Mouse (Mus musculus): ENCODE results near the gene Nyap1.
A peak's percentile ranks its signal among the peaks of the same experiment; 100 is the strongest.

The Nyap1 gene

DNA sequence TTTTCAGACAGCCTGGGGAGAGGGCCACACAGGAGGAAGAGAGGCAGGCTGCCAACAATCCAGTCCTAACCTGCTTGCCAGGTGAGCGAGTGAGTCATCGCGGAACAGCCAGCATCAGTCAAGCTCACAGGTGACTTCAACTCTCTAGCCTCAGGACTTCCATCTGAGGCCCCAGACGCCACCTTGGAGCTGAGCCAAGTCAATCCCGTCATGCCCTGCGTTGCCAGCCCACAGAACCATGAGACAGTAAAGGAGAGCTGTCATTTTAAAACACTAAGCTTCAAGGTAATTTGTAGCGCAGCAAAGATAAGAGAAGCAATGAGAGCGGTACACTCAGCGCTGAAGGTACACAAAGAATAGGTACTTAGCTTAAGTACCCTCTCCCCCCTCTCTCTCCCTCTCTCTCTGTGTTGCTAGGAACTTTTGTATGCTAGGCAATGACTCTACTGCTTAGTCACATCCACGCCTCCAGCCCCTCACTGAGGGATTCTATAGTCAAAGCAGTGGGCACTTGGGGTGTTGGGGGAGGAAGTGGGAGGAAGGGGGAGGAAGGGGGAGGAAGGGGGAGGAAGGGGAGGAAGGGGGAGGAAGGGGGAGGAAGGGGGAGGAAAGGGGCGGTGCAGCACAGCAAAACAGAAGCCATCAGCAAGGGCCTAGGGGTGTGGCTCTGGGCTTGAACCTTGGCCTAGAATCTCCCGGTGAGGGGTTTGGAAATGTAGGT lies 34.3 kb downstream of the Nyap1 start:
- DNase-seq (ENCODE audit: low read depth, low spot score): peak; percentile 86
- Histone ChIP-seq H3K36me3 (ENCODE audit: control insufficient read depth, insufficient read depth, low read length, poor library complexity, severe bottlenecking) (no peaks in the 10 kb centered on the region), H3K27me3 (ENCODE audit: control insufficient read depth, insufficient read depth, low read length, poor library complexity, severe bottlenecking) (no peaks in the 10 kb centered on the region)

DNA sequence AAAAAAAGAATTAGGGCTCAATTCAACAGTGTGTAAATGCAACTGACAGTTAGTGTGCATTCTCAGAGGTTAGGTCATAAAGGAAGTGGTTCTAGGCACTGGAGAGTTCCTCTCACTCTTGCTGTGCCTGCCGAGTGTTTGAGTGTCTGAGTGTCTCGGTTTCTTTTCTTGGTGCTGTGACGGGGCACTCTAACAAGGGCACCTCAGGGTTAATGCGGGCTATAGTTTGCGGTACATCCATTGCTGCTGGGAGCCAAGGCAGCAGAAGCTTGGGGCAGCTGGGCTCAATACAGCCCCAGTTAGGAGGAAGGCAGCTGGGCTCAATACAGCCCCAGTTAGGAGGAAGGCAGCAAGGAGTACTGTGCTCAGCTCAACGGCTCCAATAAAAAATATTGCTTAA lies 36.2 kb downstream of the Nyap1 start:
- H3K36me3 ChIP-seq (ENCODE audit: control insufficient read depth, insufficient read depth, low read length, poor library complexity, severe bottlenecking): no peaks in the 10 kb centered on the region
- DNase-seq (ENCODE audit: low read depth, low spot score): peak; percentile 33
- no peaks in the 10 kb centered on the region for H3K27me3 ChIP-seq (ENCODE audit: control insufficient read depth, insufficient read depth, low read length, poor library complexity, severe bottlenecking)

DNA sequence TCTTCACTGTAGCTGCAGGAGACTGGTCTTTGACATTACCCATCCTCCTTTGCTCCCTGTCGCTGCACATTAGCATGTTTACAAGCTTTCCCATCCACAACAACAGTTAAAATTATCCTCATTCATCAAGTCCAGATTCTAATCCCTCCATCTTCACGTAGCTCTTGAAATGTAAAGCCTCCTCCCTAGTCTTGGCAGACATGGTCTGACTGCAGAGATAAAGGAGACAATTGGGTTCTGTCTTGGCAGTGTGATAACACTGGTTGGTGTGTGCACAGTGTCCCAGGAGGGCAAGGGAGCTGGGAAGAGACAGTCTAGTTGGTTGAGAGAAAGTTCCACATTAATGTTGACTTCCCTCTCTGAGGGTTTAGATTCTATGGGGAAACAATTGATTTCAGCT lies 41.6 kb downstream of the Nyap1 start:
- no peaks in the 10 kb centered on the region for H3K27me3 ChIP-seq (ENCODE audit: control insufficient read depth, insufficient read depth, low read length, poor library complexity, severe bottlenecking)
- no peaks in the 10 kb centered on the region for H3K36me3 ChIP-seq (ENCODE audit: control insufficient read depth, insufficient read depth, low read length, poor library complexity, severe bottlenecking)
- DNase-seq (ENCODE audit: low read depth, low spot score): no peak

DNA sequence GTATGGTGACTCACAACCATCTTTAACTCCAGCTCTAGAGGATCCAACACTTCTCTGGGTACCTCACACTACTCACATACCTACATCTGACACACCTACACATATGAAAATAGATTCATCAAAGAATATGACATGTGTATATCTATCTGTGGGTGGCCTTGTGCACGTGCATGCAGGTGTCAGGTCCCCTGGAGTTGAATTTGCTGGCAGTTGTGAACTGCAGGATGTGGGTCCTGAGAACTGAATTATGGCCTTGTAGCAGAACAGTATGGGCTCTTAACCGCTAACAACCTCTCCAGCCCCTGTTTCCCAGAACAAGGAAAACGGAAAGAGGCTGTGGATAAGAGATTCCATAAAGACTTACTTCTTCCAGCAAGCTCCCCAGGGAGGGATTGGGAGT lies 42.3 kb downstream of the Nyap1 start:
- Histone ChIP-seq H3K27me3 (ENCODE audit: control insufficient read depth, insufficient read depth, low read length, poor library complexity, severe bottlenecking) (no peaks in the 10 kb centered on the region), H3K36me3 (ENCODE audit: control insufficient read depth, insufficient read depth, low read length, poor library complexity, severe bottlenecking) (no peaks in the 10 kb centered on the region)
- DNase-seq (ENCODE audit: low read depth, low spot score): no peak

DNA sequence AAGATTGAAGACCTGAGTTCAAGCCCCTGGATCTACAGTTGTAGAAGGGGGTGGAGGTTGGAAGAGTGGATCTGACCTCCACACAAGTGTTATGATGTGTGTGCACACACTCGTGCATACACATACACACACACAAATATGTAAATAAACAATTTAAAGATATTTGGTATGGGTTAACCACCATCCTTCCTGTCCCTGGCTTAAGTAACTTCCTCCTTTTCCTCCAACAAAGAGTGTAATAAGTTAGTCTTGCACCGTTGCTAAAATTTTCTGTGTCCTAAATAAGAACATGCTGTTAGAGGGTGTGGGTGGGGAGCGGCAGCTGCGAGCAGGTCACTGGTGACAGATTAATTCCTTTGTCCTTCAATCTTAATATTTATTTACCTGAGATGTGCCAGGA lies 45.5 kb downstream of the Nyap1 start:
- DNase-seq (ENCODE audit: low read depth, low spot score): no peak
- no peaks in the 10 kb centered on the region for H3K36me3 ChIP-seq (ENCODE audit: control insufficient read depth, insufficient read depth, low read length, poor library complexity, severe bottlenecking)
- H3K27me3 ChIP-seq (ENCODE audit: control insufficient read depth, insufficient read depth, low read length, poor library complexity, severe bottlenecking): no peaks in the 10 kb centered on the region

DNA sequence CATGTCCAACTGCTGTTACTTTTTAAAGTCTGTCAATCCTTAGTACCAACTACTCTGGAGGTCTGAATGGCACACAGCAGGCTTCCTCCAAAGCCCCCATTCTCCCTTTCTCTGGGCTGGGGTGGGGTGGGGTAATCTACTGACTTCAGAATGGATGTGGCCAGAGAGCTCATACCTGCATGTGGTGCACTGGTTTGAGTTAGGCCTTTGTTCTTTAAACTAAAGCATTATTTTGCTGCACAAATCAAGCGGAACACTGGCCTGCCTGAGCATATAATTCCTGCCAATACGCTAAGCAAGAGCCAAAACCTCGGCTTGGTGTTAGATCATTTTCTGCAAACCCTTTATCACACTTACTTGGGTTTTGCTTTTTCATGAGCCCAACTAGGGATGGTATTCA lies 46.6 kb downstream of the Nyap1 start:
- no peaks in the 10 kb centered on the region for H3K27me3 ChIP-seq (ENCODE audit: control insufficient read depth, insufficient read depth, low read length, poor library complexity, severe bottlenecking)
- no peaks in the 10 kb centered on the region for H3K36me3 ChIP-seq (ENCODE audit: control insufficient read depth, insufficient read depth, low read length, poor library complexity, severe bottlenecking)
- no peak for DNase-seq (ENCODE audit: low read depth, low spot score)

DNA sequence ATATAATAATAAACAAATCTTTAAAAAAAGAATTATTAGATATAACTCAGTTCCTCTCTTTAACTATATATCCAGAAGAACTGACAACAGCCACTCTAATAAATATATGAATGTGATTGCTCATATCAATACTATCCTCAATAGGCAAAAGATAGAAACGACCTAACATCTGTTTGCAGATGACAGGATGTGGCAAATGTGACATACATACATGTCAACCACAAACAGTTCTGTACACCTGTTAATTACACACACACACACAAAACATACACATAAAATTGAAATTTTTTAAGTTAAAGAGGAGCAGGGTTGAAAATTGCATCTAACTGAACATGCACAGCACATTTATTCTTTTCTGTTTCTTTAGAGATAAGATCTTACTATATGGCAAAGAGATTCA lies 49.5 kb downstream of the Nyap1 start:
- DNase-seq (ENCODE audit: low read depth, low spot score): no peak
- no peaks in the 10 kb centered on the region for H3K27me3 ChIP-seq (ENCODE audit: control insufficient read depth, insufficient read depth, low read length, poor library complexity, severe bottlenecking)
- no peaks in the 10 kb centered on the region for H3K36me3 ChIP-seq (ENCODE audit: control insufficient read depth, insufficient read depth, low read length, poor library complexity, severe bottlenecking)

DNA sequence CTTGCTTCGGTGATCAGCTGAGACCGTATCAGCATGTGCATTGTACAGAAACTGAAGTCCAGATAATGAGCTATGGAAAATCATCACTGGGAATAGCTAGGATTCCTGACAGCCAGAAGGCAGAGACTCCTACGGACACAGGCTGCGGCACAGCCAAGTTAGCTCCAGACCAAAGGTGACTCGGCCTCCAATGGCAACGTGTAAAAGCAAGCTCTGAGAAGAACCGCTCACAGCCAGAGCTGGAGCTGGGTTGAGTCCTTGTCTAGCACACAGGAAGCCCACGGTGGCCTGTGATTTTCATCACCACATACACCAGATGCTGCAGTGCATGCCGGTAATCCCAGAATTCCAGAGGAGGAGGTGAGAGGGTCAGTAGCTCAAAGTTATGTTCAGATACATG lies 50.9 kb downstream of the Nyap1 start:
- Histone ChIP-seq H3K36me3 (ENCODE audit: control insufficient read depth, insufficient read depth, low read length, poor library complexity, severe bottlenecking) (no peaks in the 10 kb centered on the region), H3K27me3 (ENCODE audit: control insufficient read depth, insufficient read depth, low read length, poor library complexity, severe bottlenecking) (no peaks in the 10 kb centered on the region)
- no peak for DNase-seq (ENCODE audit: low read depth, low spot score)

DNA sequence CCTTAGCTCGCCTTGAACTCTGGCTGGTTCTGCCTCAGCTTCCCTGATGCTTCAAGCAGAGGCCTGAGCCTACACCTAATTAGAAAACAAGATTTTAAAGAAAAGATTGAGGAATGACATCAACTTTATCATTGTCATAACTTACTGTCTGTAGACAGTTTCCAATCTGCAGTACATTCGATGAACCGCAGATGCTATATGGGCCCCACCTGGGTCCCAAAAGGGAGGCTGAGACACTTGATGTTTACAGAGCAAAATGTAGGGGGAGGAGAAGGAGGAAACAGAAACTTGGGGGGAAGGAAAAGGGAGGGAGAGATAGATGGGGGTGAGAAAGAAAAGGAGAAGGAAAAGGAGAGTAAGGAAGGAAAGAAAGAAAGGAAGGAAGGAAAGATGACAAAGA lies 51.4 kb downstream of the Nyap1 start:
- no peak for DNase-seq (ENCODE audit: low read depth, low spot score)
- no peaks in the 10 kb centered on the region for H3K27me3 ChIP-seq (ENCODE audit: control insufficient read depth, insufficient read depth, low read length, poor library complexity, severe bottlenecking)
- no peaks in the 10 kb centered on the region for H3K36me3 ChIP-seq (ENCODE audit: control insufficient read depth, insufficient read depth, low read length, poor library complexity, severe bottlenecking)

DNA sequence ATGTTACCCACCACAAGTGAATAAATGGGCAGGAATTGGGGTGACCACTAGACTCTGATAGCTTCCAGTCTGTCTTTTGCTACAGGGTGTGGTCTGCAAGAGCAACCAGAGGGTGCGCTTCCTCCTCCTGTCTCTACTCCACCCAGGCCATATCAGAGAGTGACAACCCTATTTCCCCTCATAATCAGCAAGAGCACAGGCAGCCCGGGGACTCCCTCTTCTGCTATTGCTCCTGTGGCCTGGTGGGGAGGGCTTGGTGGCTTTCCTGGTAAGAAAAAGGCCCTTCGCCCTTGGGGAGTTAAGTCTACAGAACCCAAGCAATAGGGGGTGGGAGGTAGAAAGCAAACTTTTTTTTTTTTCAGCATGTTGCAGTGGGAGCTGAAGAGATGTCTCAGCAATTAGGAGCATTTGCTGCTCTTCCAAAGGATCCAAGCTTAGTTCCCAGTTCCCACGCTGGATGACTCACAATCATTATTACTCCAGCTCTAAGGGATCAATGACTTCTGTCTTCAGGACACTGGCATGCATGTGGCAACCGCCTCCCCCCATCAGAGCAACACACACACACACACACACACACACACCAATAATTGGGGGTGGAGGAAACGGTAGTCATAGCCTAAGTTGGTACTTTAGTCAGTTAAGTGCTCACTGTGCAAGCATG lies 55.1 kb downstream of the Nyap1 start:
- Histone ChIP-seq H3K27me3 (ENCODE audit: control insufficient read depth, insufficient read depth, low read length, poor library complexity, severe bottlenecking) (no peaks in the 10 kb centered on the region), H3K36me3 (ENCODE audit: control insufficient read depth, insufficient read depth, low read length, poor library complexity, severe bottlenecking) (no peaks in the 10 kb centered on the region)
- peak; percentile 49 for DNase-seq (ENCODE audit: low read depth, low spot score)

DNA sequence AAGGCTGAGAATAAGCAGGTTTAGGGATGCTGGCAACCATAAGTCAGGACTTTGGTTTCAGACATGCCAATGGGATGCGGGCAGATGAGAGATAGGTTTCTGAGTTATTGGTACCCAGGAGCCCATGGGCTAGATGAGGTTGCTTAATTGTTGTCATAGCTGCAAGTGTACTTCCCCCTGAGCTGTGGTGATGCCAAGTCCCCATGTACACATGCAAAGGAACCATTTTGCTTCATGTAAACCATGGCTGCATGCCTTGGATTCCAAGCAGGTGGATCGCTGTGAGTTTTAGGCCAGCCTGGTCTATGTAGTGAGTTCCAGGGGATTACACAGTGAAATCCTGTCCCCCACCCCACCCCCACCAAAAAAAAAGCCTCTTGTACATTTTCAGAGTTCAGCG lies 55.8 kb downstream of the Nyap1 start:
- Histone ChIP-seq H3K27me3 (ENCODE audit: control insufficient read depth, insufficient read depth, low read length, poor library complexity, severe bottlenecking) (no peaks in the 10 kb centered on the region), H3K36me3 (ENCODE audit: control insufficient read depth, insufficient read depth, low read length, poor library complexity, severe bottlenecking) (no peaks in the 10 kb centered on the region)
- no peak for DNase-seq (ENCODE audit: low read depth, low spot score)

DNA sequence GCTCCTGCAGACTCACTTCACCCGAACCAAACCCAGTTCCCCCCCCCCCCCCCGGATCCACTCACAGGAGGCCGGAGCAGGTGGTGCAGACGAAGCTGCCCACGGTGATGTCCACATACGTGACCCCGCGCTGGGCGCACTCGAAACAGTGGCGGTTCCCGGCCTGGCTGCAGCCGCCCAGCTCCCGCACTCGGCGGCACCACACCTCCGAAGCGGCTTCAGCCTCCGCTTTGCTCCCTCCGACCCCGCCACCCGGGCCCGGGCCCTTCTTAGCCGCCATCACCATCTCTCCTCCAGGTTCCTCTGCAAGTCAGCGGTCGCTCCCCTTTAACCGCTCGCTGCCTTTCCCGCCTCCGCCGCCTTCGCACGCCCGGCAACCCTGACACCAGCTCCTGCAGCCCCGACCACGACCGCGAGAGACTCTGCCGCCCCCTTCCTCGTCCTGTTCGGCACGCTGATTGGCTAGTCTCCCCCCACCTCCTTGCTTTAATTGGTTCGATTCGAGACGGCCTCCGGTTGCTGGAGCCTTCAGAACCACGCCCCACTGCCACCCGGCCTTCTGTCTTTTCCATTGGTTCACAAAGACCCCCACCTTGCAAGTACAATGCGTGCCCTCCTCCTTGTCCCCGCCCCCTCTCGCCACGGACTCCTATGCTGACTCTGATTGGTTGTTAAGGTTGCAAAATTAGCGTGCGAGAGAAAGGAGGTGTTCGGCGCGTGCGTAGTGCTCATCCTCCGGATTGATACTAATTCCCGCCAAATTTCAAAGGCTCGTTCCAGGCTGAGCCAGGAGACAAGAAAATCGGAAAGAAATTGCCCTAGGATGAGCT lies 56.9 kb downstream of the Nyap1 start, which contains the start of gene Agfg2:
Gene Agfg2, minus strand, starts transcription at position 433 of the 830 bp plus-strand sequence.
- peak; percentile 99 for DNase-seq (ENCODE audit: low read depth, low spot score)
- Histone ChIP-seq H3K36me3 (ENCODE audit: control insufficient read depth, insufficient read depth, low read length, poor library complexity, severe bottlenecking) (no peaks in the 10 kb centered on the region), H3K27me3 (ENCODE audit: control insufficient read depth, insufficient read depth, low read length, poor library complexity, severe bottlenecking) (no peaks in the 10 kb centered on the region)

DNA sequence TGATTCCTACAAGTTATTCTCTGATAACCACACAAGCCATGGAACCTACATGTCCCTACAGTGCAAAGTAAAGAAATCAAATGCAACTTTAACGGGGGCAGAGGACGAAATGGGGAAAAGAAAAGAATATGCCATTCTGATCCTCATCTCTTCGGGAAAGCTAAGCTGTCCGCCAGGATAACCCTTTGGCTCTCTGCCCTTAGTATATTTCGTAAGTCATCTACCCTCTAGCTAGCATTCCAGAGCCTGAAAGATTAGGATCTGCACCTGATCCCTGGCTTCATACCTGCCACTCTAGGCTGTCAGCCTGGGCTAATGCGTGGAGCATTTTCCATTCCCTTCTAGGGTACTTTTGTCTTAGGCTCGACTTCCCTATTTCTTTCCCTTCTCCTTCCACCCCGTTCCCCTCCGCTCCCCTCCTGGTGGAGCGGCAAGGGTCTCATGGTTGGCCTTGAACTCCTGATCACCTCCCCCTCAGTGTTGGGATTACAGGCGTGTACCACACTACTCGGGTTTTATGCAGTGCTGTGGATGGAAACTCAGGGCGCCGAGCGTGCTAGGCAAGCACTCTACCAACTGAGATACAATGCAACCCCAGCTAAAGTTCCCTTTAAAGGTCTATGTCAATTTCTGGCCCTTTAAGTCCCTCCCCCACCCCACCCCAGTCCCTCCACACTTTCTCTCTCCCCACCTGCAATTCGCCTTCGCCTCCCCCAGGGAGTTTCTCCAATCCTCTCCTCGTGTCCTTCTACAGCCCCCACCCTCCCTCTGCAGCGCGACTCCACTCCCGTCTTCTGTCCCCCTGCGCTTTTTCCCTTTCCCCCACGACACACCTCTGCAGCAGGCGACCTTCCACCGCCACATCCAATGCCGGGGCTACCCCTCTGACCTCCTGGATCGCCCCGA lies 57.8 kb downstream of the Nyap1 start:
- peak; percentile 47 for DNase-seq (ENCODE audit: low read depth, low spot score)

DNA sequence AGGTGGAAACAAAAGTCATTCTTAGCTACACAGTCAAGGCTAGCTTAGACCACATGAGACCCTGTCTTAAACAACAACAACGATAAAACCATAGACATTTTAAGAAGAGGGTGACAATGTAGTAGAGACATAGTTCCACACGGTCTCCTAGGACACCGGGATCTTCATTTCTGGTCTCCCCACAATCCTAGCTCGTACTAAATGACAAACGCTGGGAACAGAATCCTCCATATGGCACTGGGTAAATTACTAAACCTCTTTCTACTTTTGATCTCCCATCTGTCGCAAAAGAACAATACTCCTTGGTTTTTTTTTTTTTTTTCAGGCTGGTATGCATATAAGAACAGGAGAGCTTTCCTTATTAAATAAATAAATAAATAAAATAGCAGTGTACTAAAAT lies 58.9 kb downstream of the Nyap1 start:
- Histone ChIP-seq H3K27me3 (ENCODE audit: control insufficient read depth, insufficient read depth, low read length, poor library complexity, severe bottlenecking) (no peaks in the 10 kb centered on the region), H3K36me3 (ENCODE audit: control insufficient read depth, insufficient read depth, low read length, poor library complexity, severe bottlenecking) (no peaks in the 10 kb centered on the region)
- no peak for DNase-seq (ENCODE audit: low read depth, low spot score)

More for the DNA sequence above, 57.8 kb downstream of the Nyap1 start:
- H3K27me3 ChIP-seq (ENCODE audit: control insufficient read depth, insufficient read depth, low read length, poor library complexity, severe bottlenecking): no peaks in the 10 kb centered on the region
- H3K36me3 ChIP-seq (ENCODE audit: control insufficient read depth, insufficient read depth, low read length, poor library complexity, severe bottlenecking): no peaks in the 10 kb centered on the region
